Mouse (Mus musculus) hindbrain, embryonic 16.5 days (tissue): ENCODE measurements around the gene Prr13. TPM values are rescaled to one million over a fixed set of nuclear protein-coding genes. Genes with fewer than 3 reads are reported as not detected.

ENCODE experiments used
- ATAC-seq: fragments of 200-750 bp; cut with Nextera tagmentation; 2 replicates; pipeline ENCODE4 v1.8.0; 2017; ENCODE audit warnings: moderate TSS enrichment, moderate library complexity
- H3K27ac ChIP-seq: fragments of 300-500 bp; sonication (generic); 2 replicates; pipeline ENCODE4 v1.5.1; 2014; ENCODE audit warnings: low read depth, mild to moderate bottlenecking, control low read depth, low read length, moderate library complexity
- H3K27me3 ChIP-seq: fragments of 300-500 bp; sonication (generic); replicated peaks from 2 replicates; pipeline ENCODE4 v1.6.1; 2014; ENCODE audit warnings: low read length; ENCODE audit not compliant: control insufficient read depth, insufficient read depth
- H3K36me3 ChIP-seq: fragments of 300-500 bp; sonication (generic); 2 replicates; pipeline ENCODE4 v1.6.1; 2014; ENCODE audit warnings: mild to moderate bottlenecking, low read length, moderate library complexity, mixed read lengths; ENCODE audit not compliant: control insufficient read depth, insufficient read depth
- H3K4me1 ChIP-seq: fragments of 300-500 bp; sonication (generic); 2 replicates; pipeline ENCODE4 v1.6.1; 2014; ENCODE audit warnings: low read depth, low read length; ENCODE audit not compliant: control insufficient read depth, insufficient read depth
- H3K4me2 ChIP-seq: fragments of 300-500 bp; sonication (generic); 2 replicates; pipeline ENCODE4 v1.6.1; 2014; ENCODE audit warnings: mild to moderate bottlenecking, low read length, control low read depth, moderate library complexity
- H3K4me3 ChIP-seq: fragments of 300-500 bp; sonication (generic); 2 replicates; pipeline ENCODE4 v1.5.1; 2014; ENCODE audit warnings: mild to moderate bottlenecking, low read length, control low read depth, moderate library complexity
- H3K9ac ChIP-seq: fragments of 300-500 bp; sonication (generic); 2 replicates; pipeline ENCODE4 v1.6.1; 2014; ENCODE audit warnings: low read depth, mild to moderate bottlenecking, control low read depth, low read length, moderate library complexity
- H3K9me3 ChIP-seq: fragments of 300-500 bp; sonication (generic); 2 replicates; pipeline ENCODE4 v1.6.1; 2014; ENCODE audit warnings: mild to moderate bottlenecking, low read length, moderate library complexity; ENCODE audit not compliant: control insufficient read depth
- WGBS: fragments of 180-500 bp; shearing (Covaris S2); extraction: QIAGEN DNeasy Blood & Tissue Kit; methylation state at CpG from one replicate; pipeline ENCODE4 v1.1.7; 2014; 5-methylcytosine and 5-hydroxymethylcytosine counted together
- polyA plus RNA-seq: library from polyadenylated mRNA; unstranded; fragments of >200 nt; fragmentation: Nextera tagmentation; extraction: Ambion mirVana; gene quantifications from 2 replicates; pipeline ENCODE4 v1.2.1, GENCODE M21; 2015

Prr13 gene
- polyA plus RNA-seq, 1 experiment from 2014 or later: 83.3 TPM

- Histone ChIP-seq H3K4me2 (no peak overlapping the region), H3K36me3 (peaks cover 45% of the 10 kb centered on the region), H3K4me1 (peaks cover 13% of the 10 kb centered on the region), H3K4me3 (no peak overlapping the region), H3K9ac (no peak overlapping the region), H3K27ac (no peak overlapping the region), H3K9me3 (no peaks in the 10 kb centered on the region), H3K27me3 (no peaks in the 10 kb centered on the region)
- WGBS: 83% methylated on average over 12 of the region's 12 CpGs
- no peak for ATAC-seq
These were observed 46.4 kb downstream of the Prr13 start for GRCm38 (mm10) chr15:102505073-102505769.

- Histone ChIP-seq H3K4me2 (no peak overlapping the region), H3K4me3 (no peak overlapping the region), H3K27me3 (no peaks in the 10 kb centered on the region), H3K4me1 (peaks cover 15% of the 10 kb centered on the region), H3K27ac (no peak overlapping the region), H3K9ac (no peak overlapping the region), H3K36me3 (peaks cover 38% of the 10 kb centered on the region), H3K9me3 (no peaks in the 10 kb centered on the region)
- WGBS: 84% methylated on average over 9 of the region's 9 CpGs
- ATAC-seq: no peak
These were observed 47.1 kb downstream of the Prr13 start for GRCm38 (mm10) chr15:102505770-102506463.

GRCm38 (mm10) chr15:102506464-102506830 is 47.6 kb downstream of the Prr13 start:
- H3K4me3 ChIP-seq: no peak overlapping the region
- no peak overlapping the region for H3K4me2 ChIP-seq
- 64% methylated on average over 2 of the region's 2 CpGs for WGBS
- H3K27me3 ChIP-seq: no peaks in the 10 kb centered on the region
- no peak overlapping the region for H3K27ac ChIP-seq
- peaks cover 20% of the 10 kb centered on the region for H3K4me1 ChIP-seq
- H3K36me3 ChIP-seq: peaks cover 32% of the 10 kb centered on the region
- no peak for ATAC-seq
- no peaks in the 10 kb centered on the region for H3K9me3 ChIP-seq
- no peak overlapping the region for H3K9ac ChIP-seq

- no peak for ATAC-seq
- Histone ChIP-seq H3K36me3 (peaks cover 30% of the 10 kb centered on the region), H3K9me3 (no peaks in the 10 kb centered on the region), H3K4me1 (peaks cover 24% of the 10 kb centered on the region), H3K4me3 (no peak overlapping the region), H3K4me2 (no peak overlapping the region), H3K27me3 (no peaks in the 10 kb centered on the region), H3K27ac (no peak overlapping the region), H3K9ac (no peak overlapping the region)
- 94% methylated on average over 1 of the region's 1 CpGs for WGBS
These were observed 48.0 kb downstream of the Prr13 start for GRCm38 (mm10) chr15:102506864-102507263.

- ATAC-seq: no peak
These were observed 48.7 kb downstream of the Prr13 start for GRCm38 (mm10) chr15:102507561-102507960.

GRCm38 (mm10) chr15:102508336-102508735 is 49.5 kb downstream of the Prr13 start:
- Histone ChIP-seq H3K27ac (no peak overlapping the region), H3K9ac (no peak overlapping the region), H3K4me2 (no peak overlapping the region), H3K4me1 (peaks cover 36% of the 10 kb centered on the region), H3K27me3 (no peaks in the 10 kb centered on the region), H3K36me3 (peaks cover 16% of the 10 kb centered on the region), H3K9me3 (no peaks in the 10 kb centered on the region), H3K4me3 (no peak overlapping the region)
- WGBS: 82% methylated on average over 3 of the region's 3 CpGs
- no peak for ATAC-seq

More at GRCm38 (mm10) chr15:102507561-102507960, 48.7 kb downstream of the Prr13 start:
- Histone ChIP-seq H3K27me3 (no peaks in the 10 kb centered on the region), H3K9me3 (no peaks in the 10 kb centered on the region), H3K4me1 (peaks cover 31% of the 10 kb centered on the region), H3K9ac (no peak overlapping the region), H3K27ac (no peak overlapping the region), H3K4me3 (no peak overlapping the region), H3K4me2 (no peak overlapping the region), H3K36me3 (peaks cover 23% of the 10 kb centered on the region)

GRCm38 (mm10) chr15:102510110-102510509 is 51.3 kb downstream of the Prr13 start:
- peak; percentile 67 for ATAC-seq
- Histone ChIP-seq H3K27ac (peak overlapping the region; percentile 94), H3K9me3 (no peaks in the 10 kb centered on the region), H3K36me3 (0 out of 2 replicates have a peak, but pooled peaks cover under 1% of the 10 kb centered on the region), H3K27me3 (no peaks in the 10 kb centered on the region), H3K4me3 (peak overlapping the region; percentile 69), H3K4me2 (peak overlapping the region; percentile 87), H3K9ac (peak overlapping the region; percentile 82), H3K4me1 (peaks cover 47% of the 10 kb centered on the region)
- WGBS: 6% methylated on average over 9 of the region's 9 CpGs

GRCm38 (mm10) chr15:102510590-102511284 is 51.9 kb downstream of the Prr13 start:
- H3K36me3 ChIP-seq: no peaks in the 10 kb centered on the region
- peak overlapping the region; percentile 87 for H3K4me2 ChIP-seq

GRCm38 (mm10) chr15:102511285-102511833 is 52.5 kb downstream of the Prr13 start:
- WGBS: 2% methylated on average over 6 of the region's 6 CpGs
- Histone ChIP-seq H3K27ac (peak overlapping the region; percentile 94), H3K27me3 (no peaks in the 10 kb centered on the region), H3K9me3 (no peaks in the 10 kb centered on the region), H3K4me2 (peak overlapping the region; percentile 87), H3K4me1 (peaks cover 56% of the 10 kb centered on the region), H3K9ac (peak overlapping the region; percentile 39), H3K36me3 (no peaks in the 10 kb centered on the region), H3K4me3 (peak overlapping the region; percentile 69; the same call in 1 of the 2 replicates)
- no peak for ATAC-seq

More at GRCm38 (mm10) chr15:102510590-102511284, 51.9 kb downstream of the Prr13 start:
- Histone ChIP-seq H3K27me3 (no peaks in the 10 kb centered on the region), H3K9ac (peak overlapping the region; percentile 82), H3K27ac (peak overlapping the region; percentile 94), H3K9me3 (no peaks in the 10 kb centered on the region), H3K4me3 (peak overlapping the region; percentile 69), H3K4me1 (peaks cover 53% of the 10 kb centered on the region)
- WGBS: 2% methylated on average over 33 of the region's 34 CpGs
- ATAC-seq: peak; percentile 94
